Mouse (Mus musculus): Measurements from ENCODE around the gene 1700001F09Rik. TPM values are rescaled to one million over a fixed set of nuclear protein-coding genes. Genes with fewer than 3 reads are reported as not detected.

1700001F09Rik gene
- polyA plus RNA-seq (2021; fragmentation: Nextera tagmentation) = not detected in 2 replicates
- long read RNA-seq, experiment 1 = 0 reads
- long read RNA-seq, experiment 2 = 0 reads

DNA sequence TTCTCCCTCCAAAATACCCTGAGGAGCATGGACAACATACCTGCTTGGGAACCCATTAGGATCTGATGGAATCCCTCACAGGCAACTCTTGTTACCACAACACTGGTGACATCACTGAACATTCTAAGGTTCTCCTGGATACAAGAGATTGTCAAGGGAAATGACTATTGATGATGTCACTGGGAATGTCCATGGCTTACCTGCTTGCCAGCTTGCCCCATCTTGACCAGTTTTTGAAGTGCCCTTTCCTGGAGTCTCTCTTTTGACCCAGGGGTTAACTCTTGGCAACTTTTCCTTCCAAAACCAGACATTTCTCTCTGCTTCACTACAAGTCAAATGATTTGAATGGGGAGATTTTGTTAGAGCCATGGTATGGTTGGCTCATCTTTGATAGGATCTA lies at the start of gene 1700001F09Rik:
Gene 1700001F09Rik, minus strand, starts transcription at position 101 of the 400 bp plus-strand sequence.

GRCm38 (mm10) chr14:43293503-43293902 lies 54.1 kb downstream of the 1700001F09Rik start, which contains the start of gene Gm8127:
Gm8127 (minus strand) TSS chr14:43293832.

Other genes starting within 250 kb of the 1700001F09Rik start
- gene Gm8104, start 247.2 kb downstream of the 1700001F09Rik start, polyA plus RNA-seq (2021; fragmentation: Nextera tagmentation) = 0.16 TPM in 1 of 2 replicates, not detected in the other
- not detected in 2 replicates for gene Gm7233, start 167.9 kb downstream of the 1700001F09Rik start, polyA plus RNA-seq (2021; fragmentation: Nextera tagmentation)
- gene Gm8122, start 112.5 kb downstream of the 1700001F09Rik start, polyA plus RNA-seq (2021; fragmentation: Nextera tagmentation) = not detected in 2 replicates
- not detected in 2 replicates for gene Gm8126, start 89.2 kb downstream of the 1700001F09Rik start, polyA plus RNA-seq (2021; fragmentation: Nextera tagmentation)
- gene Gm9732, start 72.8 kb downstream of the 1700001F09Rik start, polyA plus RNA-seq (2021; fragmentation: Nextera tagmentation) = not detected in 2 replicates
- not detected in 2 replicates for gene Gm8127, start 54.0 kb downstream of the 1700001F09Rik start, polyA plus RNA-seq (2021; fragmentation: Nextera tagmentation)
- gene Gm8138, start 68.5 kb upstream of the 1700001F09Rik start, polyA plus RNA-seq (2021; fragmentation: Nextera tagmentation) = not detected in 2 replicates
- gene Gm5799, start 195.8 kb upstream of the 1700001F09Rik start, polyA plus RNA-seq (2021; fragmentation: Nextera tagmentation) = not detected in 2 replicates
- gene Gm17654, start 231.3 kb upstream of the 1700001F09Rik start, polyA plus RNA-seq (2021; fragmentation: Nextera tagmentation) = not detected in 2 replicates